30 mouse cellular contexts compared by ENCODE assay signal in the genomic region with DNA sequence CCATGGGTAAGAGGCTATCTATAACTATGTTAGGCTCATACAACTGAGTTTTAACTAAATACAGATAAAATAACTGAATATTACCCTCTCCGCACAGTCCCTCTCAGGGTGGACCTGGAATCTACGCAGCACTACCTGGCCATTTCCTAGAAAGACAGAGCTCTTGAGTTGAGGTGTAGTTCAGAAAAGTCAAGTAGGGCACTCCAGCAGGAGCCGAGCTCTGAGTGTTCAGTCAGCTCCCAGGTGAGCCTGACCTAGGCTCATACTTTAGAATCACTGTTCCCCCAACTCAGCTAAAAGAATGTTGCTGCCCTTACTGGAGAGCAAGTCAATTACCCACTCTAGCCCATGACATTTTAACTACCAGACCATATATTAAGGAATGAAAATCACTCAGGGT.
"Had no signal": no experiment of that assay in that cellular context is flagged by ENCODE, and none has a peak within 500 bp of the region (broad histone marks: within the 10 kb centered on the region; RNA-seq: fewer than 3 reads in every experiment).

No protein-coding gene starts in this region.

- H3K4me1 ChIP-seq: heart, embryonic 10.5 days; hindbrain, embryonic 10.5 days; intestine, embryonic 15.5 days had no signal

- ATAC-seq: hindbrain, embryonic 16.5 days; hindbrain, postnatal 0 days; inflammation-experienced regulatory T-cells, adult 6 months; intestine, embryonic 15.5 days; intestine, embryonic 16.5 days; intestine, postnatal 0 days had no signal

- DNase-seq: heart, adult 2 months; heart, postnatal 14 days; heart, postnatal 36 days; heart, postnatal 4 days; kidney, adult 11 months; kidney, adult 18-20 months; kidney, adult 8-10 months; kidney, adult 9 months; kidney, postnatal 10 days; kidney, postnatal 25 days; kidney, postnatal 4 days had no signal

- H3K4me3 ChIP-seq: heart, adult 2 months; heart, embryonic 10.5 days; heart, embryonic 12.5 days; heart, embryonic 13.5 days; heart, embryonic 15.5 days; hindbrain, embryonic 10.5 days; hindbrain, embryonic 12.5 days; hindbrain, embryonic 13.5 days; hindbrain, embryonic 15.5 days; intestine, embryonic 15.5 days; kidney, embryonic 15.5 days; layer of hippocampus, adult 2 months had no signal

- H3K27me3 ChIP-seq: heart, embryonic 12.5 days; heart, embryonic 13.5 days; heart, embryonic 15.5 days; hindbrain, embryonic 12.5 days; hindbrain, embryonic 13.5 days; hindbrain, embryonic 15.5 days; intestine, embryonic 15.5 days; kidney, embryonic 15.5 days had no signal

- H3K9ac ChIP-seq: heart, embryonic 12.5 days; heart, embryonic 13.5 days; heart, embryonic 15.5 days; hindbrain, embryonic 12.5 days; hindbrain, embryonic 13.5 days; hindbrain, embryonic 14.5 days; hindbrain, embryonic 15.5 days; intestine, embryonic 15.5 days; kidney, embryonic 15.5 days had no signal

- H3K9me3 ChIP-seq: heart, embryonic 10.5 days; heart, embryonic 12.5 days; heart, embryonic 13.5 days; heart, embryonic 15.5 days; hindbrain, embryonic 10.5 days; hindbrain, embryonic 12.5 days; hindbrain, embryonic 13.5 days; hindbrain, embryonic 15.5 days; intestine, embryonic 15.5 days; kidney, embryonic 15.5 days had no signal

- H3K4me2 ChIP-seq: heart, embryonic 11.5 days; heart, embryonic 12.5 days; heart, embryonic 13.5 days; heart, embryonic 15.5 days; hindbrain, embryonic 12.5 days; hindbrain, embryonic 13.5 days; hindbrain, embryonic 14.5 days; hindbrain, embryonic 15.5 days; intestine, embryonic 15.5 days; kidney, embryonic 15.5 days had no signal

- H3K27ac ChIP-seq: heart, adult 2 months; heart, embryonic 10.5 days; heart, embryonic 13.5 days; heart, embryonic 15.5 days; hindbrain, embryonic 10.5 days; hindbrain, embryonic 12.5 days; hindbrain, embryonic 14.5 days; hindbrain, embryonic 15.5 days; hindbrain, postnatal 0 days; intestine, embryonic 15.5 days; kidney, embryonic 15.5 days; kidney, postnatal 0 days; layer of hippocampus, adult 2 months had no signal

- H3K36me3 ChIP-seq: heart, embryonic 10.5 days; heart, embryonic 12.5 days; heart, embryonic 13.5 days; heart, embryonic 15.5 days; hindbrain, embryonic 10.5 days; hindbrain, embryonic 12.5 days; hindbrain, embryonic 13.5 days; hindbrain, embryonic 15.5 days; intestine, embryonic 15.5 days; kidney, embryonic 15.5 days had no signal
